Mouse (Mus musculus) cerebellum, adult 8-10 months (tissue): ENCODE data around the gene Neurl4.
A peak's percentile ranks its signal among the peaks of the same experiment; 100 is the strongest.
"Not testable (repeated sequence)": the region's sequence is repeated elsewhere in the genome, so short reads cannot be mapped to it uniquely, and the experiment has no call there.

Experiments used
- DNase-seq: peaks from one replicate; pipeline ENCODE4 v3.0.0; 2022

Gene Neurl4

DNA sequence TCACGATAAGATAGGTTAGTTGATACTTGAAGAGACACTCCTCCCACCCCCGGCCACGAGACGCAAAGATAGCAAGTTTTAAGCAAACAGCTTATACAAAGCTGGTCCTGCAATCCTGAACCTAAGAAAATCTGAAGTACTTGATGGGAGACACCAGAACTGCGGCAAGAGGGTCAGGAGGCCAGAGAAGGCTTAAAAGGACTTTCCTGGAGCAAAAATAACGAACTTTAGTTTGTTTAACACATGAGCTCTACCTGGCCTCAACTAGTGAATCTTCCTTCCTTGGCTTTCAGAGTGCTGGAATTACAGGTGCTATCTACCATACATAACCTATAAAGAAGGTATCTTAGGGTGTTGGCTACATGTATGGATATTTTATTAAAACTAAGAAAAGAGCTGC is 33.8 kb downstream of the Neurl4 start:
- DNase-seq = no peak

DNA sequence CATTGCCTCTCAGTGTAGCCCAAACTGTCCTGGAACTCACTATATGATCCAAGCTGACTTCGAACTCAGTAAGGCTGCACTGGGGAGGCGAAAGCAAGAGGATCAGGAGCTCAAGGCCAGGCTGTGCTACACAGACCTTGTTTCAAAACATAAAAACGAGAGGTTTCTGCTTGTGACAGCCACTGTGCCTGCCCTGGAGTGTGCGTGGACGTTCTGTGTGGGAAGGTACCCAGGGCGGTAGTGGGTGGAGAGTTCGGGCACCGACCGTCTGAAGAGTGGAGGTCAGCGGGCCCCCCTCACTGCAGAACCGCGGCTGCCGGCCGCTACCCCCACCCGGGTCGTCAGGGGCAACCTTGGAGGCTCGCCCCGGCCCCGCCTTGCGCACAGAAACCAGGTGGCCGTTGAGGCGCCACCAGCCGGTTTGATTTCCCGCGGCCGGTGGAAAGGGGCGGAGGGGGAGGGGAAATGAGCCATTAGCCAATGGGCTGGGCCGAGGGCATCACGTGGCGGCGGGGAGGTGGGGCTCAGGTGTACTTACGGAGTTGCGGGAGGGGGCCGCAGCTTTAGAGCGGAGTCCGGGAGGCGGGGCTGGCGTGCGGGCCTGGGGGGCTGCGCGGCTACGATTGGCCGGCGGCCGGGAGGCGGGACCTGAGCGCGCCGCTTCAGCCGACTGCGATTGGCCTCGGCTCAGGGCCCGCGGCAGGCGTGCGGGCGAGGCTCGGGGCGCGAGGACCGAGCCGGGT is 34.4 kb downstream of the Neurl4 start, which contains the start of gene Ybx2:
Ybx2 (plus strand) TSS at position 660 of the 743 bp plus-strand sequence.
- DNase-seq = peak; percentile 87

DNA sequence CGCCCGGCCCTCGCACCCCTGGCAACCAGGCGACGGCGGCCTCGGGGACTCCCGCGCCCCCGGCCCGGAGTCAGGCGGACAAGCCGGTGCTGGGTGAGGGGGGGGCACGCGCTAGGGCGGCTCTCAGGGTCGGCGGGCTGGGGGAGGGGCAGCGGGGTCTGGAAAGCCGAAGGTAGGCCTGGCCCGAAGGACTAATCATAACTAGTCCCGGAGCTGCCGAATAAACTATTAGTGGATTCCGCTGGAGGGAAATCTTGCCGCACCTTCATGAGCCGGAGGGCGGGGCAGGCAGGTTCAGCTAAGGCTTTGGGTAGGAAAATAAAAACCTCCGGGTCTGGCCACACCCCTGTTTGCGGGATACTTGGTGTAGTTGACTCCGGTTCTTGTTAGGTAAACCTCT is 35.3 kb downstream of the Neurl4 start:
- no peak for DNase-seq

GRCm38 (mm10) chr11:69936714-69937347 is 36.0 kb downstream of the Neurl4 start:
- DNase-seq = no peak

- no peak for DNase-seq
These were observed 36.5 kb downstream of the Neurl4 start for GRCm38 (mm10) chr11:69937385-69937784.

GRCm38 (mm10) chr11:69937834-69938233 is 37.0 kb downstream of the Neurl4 start:
- DNase-seq = no peak

- no peak for DNase-seq
These were observed 37.6 kb downstream of the Neurl4 start for GRCm38 (mm10) chr11:69938401-69938979.

- no peak for DNase-seq
These were observed 38.3 kb downstream of the Neurl4 start for GRCm38 (mm10) chr11:69939181-69939580.

DNA sequence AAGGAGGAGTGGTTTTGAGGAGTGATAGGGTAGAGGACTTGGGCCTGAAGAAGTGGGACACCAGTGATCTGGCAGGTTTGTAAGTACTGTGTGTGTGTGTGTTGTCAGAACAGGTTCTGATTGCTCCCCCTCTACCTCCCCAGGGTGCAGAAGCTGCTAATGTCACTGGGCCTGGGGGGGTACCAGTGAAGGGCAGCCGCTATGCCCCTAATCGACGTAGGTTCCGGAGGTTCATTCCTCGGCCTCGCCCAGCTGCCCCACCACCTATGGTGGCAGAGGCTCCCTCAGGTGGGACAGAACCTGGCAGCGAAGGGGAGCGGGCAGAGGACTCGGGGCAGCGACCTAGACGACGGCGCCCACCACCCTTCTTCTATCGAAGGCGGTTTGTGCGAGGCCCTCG is 38.9 kb downstream of the Neurl4 start:
- no peak for DNase-seq

GRCm38 (mm10) chr11:69940962-69941361 is 40.1 kb downstream of the Neurl4 start:
- no peak for DNase-seq

DNA sequence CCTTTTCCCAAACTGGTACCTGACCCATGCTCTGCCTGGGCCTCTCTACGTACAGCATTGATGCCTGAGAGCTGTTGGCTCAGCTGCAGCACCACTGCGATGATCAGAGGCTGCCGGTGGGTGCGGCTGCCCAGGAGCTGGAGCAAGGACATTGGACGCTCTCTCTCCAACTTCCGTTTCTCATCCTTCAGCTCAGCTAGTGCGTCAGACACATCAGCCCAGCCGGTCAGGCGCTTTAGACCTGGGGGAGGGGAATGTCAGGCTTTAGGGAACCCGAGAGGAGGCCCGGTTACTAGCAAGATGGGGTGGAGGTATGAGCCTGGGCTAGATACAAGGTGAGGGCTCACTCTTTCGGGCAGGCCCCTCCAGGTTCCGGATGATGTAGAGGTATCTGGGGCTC is 44.3 kb downstream of the Neurl4 start:
- no peak for DNase-seq

GRCm38 (mm10) chr11:69945997-69946891 is 45.4 kb downstream of the Neurl4 start:
- DNase-seq = no peak

DNA sequence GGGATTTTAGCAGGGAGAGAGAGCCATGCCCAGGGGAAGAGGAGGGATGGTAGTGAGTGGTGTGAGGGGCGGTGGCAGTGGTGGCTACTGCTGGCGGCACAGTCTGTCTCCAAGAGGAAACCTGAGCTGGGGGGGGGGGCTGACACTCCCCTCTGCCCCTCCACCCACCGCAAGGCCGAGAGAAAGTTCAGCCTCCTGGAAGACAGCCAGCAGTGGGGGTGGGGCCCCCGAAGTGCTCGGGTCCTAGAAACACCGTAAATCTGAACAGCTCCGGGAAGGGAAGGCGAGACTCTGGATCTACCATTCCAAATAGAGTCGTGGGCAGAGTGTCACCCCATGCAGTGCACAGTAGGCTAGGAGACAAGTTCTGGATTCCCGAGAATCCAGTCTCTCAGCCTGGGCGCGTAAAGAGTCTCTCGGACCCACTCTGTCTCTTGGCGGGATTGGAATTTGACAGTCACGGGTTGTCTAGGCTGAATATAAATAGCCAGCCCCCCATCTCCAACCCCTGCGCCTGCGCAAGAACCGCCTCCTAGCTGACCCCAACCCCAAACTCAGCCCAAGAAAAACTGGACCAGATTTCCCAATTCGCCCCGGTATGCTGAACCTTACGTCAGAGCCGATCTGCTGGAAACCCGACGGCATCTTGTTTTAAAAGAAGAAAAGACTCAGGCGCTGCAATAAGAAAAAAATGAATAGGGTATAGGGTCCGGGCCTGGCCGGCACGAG is 46.6 kb downstream of the Neurl4 start:
- no peak for DNase-seq

DNA sequence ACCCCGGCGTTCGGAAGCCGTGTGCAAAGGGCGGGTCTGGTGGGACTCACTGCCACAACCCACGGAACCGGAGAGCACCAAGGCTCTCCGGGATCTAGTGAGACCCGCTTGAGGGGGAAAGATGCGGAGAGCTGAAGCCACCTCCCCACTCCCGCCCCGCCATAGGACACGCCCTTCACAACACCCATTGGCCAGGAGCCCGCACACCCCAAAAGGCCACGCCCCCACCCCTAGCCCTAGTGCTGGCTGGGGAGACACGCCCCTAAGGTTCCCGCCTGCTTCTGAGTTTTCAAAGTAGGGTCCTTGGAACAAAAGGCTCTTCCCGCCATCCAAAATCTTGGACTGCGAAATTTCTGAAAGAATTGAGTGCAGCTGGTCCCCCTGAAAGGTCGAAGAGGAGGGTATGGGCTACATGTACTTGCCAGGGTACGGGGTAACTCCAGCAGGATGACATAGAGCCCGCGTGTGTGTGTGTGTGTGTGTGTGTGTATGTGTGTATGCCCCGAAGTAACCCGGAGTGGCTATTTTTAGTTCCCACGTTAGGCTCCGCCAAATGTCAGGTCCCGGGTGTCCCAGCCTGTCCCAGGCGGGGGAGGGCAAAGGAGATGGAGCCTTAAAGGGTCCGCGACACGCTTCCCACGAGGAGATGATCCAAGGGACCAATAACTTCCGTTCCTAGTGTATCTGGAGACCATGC is 47.3 kb downstream of the Neurl4 start, which contains the start of gene Slc2a4:
Slc2a4 (minus strand) TSS at position 123 of the 697 bp plus-strand sequence.
- peak; percentile 45 for DNase-seq

GRCm38 (mm10) chr11:69948763-69949150 is 47.9 kb downstream of the Neurl4 start:
- DNase-seq = peak; percentile 77

- no peak for DNase-seq
These were observed 50.1 kb downstream of the Neurl4 start for GRCm38 (mm10) chr11:69950807-69951459.

DNA sequence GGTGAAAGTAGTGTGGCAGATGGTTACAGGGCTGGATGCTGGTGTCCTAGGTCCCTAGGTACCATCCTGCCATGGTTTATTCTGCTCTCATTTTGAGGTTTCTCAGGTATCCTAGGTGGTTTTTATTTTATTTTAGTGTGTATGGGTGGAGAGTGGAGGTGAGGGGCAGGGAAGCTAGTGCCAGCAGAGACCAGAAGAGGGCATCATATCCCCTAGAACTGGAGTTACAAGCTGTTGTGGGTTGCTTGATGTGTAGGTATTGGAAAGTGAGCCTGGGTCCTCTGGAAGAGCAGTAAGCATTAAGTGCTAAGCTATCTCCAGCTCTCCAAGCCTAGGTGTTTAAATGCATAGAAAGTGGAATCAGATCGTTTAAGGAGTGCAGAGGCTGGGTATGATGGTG is 51.4 kb downstream of the Neurl4 start:
- no peak for DNase-seq

DNA sequence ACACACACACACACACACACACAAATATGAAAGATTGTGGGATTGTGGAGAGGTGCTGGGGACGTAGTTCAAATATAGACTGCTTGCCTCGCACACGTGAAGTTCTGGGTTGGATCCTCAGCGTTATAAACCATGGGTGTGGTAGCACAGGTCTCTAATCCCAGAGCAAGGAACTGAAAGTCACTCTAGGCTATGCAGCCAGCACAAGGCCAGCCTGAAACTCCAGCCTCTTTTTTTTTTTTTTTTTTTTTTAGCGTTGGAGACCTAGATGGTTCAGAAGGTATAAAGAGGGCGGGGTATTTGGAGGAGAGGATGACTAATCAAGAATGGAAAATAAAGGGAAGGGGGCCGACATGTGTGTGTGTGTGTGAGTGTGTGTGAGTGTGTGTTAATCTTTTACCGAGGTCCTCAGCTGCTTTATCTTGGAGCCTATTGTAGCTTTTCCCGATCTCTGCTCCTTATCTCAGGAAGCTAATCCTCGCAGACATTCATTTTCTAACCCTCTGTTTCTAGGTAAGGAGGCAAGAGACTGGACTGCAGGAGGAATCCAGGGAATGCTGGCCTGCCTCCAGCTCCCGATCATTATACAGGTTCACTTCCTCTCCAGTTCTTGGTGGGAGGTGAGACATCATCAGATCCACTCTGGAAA is 52.5 kb downstream of the Neurl4 start:
- DNase-seq = no peak

GRCm38 (mm10) chr11:69955618-69956017 is 54.7 kb downstream of the Neurl4 start:
- DNase-seq = not testable (repeated sequence)

GRCm38 (mm10) chr11:69956218-69956617 is 55.3 kb downstream of the Neurl4 start:
- DNase-seq = no peak

DNA sequence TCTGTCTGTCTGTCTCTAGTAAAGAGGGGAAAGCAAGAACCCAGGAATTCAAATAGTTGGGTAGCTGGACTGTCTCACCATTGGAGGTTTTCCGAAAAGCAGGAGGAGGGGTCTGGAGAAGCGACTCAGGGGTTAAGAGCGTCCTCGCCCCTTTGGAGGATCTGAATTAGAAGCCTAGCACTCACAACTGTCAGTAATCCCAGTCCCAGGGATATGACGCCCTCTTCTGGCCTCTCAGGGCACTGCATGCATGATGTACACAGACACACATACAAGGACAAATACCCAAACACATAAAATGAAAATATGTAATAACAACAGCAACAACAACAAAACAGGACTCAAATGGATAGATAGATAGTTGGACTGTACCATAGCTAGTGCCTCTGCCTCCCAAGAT is 59.7 kb downstream of the Neurl4 start:
- no peak for DNase-seq
